Mouse (Mus musculus) ovary, postnatal 14 days (tissue): ENCODE results near the gene Ncoa3.
"Not testable (repeated sequence)": the region's sequence is repeated elsewhere in the genome, so short reads cannot be mapped to it uniquely, and the experiment has no call there.

Source experiments
- DNase-seq: peaks from one replicate; pipeline ENCODE4 v3.0.0; 2022; ENCODE audit warnings: low spot score

Gene Ncoa3

DNA sequence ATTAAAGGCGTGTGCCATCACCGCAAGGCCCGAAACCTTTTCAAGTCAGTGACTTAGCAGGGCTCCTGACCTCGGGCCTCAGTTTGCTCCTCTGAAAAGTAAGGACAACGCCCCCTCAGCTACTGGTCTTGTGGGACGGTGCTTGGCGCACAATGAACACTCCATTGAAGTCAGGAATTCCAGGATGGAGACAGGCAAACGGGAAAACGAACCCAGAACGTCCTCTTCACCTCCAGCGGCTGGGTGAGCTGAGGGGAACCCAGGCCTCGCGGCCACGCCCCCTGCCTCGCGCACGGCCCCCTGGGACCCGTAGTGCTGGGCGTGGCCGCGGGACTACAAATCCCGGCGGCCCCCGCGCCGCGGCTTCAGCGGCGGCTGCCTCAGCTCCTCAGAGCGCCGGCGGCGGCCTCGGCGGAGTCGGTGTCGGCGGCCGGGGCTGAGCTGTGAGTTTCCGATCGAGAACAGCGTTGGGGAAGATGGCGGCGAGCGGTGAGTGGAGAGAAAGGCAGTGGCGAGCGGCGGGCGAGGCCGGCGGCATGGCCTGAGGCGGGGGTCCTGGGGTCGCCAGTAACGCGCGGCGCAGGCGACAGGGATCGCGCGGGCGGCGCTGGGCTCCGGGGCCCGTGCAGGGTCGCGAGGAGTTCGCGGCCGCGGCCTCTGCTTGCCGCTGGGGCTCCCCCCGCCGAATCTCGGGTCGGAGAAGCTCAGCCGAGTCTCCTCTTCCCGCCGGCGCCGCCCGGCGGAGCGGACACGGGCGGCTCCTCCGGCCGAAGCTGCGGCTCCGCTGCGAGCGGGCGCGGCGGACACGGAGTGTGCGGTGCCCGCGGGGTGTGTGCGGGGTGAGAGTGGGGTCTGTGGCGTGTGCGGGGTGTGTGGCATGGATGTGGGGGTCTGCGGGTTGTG is at the start of gene Ncoa3:
Gene Ncoa3, plus strand, starts transcription at position 367 of the 903 bp plus-strand sequence.
- peak; percentile 85 for DNase-seq

DNA sequence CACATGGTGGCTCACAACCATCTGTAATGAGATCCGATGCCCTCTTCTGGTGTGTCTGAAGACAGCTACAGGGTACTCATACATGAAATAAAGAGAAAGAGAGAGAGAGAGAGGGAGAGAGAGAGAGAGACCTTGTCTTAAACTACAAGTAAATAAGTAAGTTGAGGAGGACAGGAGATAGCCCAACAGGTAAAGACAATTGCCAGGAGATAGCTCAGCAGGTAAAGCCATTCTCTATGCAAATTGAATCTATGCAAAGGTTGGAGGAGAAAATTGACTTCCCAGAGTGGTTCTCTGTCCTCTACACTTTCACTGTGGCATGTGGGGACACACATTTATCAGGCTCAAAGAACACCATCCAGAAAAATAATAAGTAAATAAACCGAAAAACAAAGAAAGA is 49.3 kb upstream of the Ncoa3 start:
- DNase-seq = no peak

DNA sequence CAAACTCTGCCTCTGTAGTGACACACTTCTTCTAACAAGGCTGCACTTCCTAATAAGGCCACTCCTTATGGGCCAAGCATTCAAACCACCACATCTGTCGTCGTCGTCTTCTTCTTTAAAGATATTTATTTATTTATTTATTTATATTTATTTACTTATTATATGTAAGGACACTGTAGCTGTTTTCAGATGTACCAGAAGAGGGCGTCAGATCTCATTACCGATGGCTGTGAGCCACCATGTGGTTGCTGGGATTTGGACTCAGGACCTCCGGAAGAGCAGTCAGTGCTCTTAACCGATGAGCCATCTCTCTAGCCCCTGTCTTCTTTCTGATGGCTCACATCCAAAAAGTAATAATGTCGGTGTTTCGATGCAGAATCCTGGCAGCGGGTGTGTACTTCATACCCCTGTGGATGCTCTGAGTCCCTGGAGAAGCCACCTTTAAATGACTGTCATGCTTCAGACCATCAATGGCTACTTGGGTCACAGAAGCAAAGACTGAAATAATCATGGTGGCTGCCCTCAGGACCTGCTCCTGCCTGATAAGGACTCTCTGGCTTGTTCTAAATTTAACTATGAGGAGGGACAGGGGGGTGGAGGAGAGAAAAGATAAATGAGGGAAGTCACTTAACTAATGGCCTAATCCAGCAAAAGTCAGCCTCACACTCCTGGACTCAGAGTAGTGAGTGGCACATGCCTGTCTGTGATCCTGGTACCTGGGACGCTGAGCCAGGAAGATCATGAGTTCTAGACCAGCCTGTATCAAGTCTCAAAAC is 47.7 kb upstream of the Ncoa3 start:
- no peak for DNase-seq

DNA sequence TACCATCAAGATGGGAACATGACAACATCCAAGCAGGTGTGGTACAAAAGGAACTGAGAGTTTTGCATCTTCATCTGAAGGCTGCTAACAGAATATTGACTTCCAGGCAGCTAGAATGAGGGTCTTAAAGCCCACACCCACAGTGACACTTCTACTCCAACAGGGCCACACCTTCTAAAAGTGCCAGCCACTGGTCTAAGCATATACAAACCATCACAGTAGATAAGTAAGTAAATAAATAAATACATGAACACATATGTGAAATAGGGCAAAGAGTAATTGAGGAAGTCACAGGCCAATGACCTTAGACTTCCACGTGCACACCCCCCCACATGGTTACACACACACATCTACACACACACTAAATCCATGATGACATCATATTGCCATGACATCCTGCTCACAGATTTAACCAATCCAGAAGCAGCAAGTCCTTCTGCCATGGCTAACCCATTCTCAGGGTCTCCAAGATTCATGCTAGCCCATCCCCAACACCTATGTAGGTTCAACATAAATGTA is 46.3 kb upstream of the Ncoa3 start:
- no peak for DNase-seq

DNA sequence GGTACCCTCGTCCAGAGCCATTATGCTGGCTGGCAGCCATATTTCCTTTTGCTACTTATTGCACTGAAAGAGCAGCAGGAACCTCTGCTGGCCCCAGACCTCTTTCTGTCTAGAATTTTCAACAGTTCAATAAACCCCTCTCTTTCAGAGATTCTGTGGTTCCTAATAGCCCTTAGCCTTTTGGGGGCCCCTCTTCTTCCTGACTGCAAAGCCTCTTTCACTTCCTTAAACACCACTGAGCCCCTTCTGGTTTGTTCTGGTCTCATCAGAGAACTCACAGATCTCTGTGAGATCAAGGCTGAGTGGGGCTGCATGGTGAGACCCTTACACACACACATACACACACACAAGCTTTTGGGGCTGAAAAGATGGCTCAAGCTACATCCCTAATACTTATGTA is 44.4 kb upstream of the Ncoa3 start:
- DNase-seq = no peak

DNA sequence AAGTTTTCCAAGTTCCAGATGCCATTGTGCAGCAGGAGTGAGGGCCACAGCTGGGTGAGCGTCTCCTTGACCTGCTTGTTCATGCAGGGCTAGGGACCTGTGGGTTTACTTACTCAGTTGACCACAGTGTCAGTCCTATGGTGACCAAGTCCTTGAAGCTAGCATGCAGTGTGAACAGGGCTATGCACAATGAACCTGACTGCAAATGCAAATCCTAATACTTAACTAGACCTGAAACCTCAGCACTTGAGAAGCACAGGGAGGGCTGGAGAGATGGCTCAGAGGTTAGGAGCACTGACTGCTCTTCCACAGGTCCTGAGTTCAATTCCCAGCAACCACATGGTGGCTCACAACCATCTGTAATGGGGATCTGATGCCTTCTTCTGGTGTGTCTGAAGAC is 43.7 kb upstream of the Ncoa3 start:
- not testable (repeated sequence) for DNase-seq

DNA sequence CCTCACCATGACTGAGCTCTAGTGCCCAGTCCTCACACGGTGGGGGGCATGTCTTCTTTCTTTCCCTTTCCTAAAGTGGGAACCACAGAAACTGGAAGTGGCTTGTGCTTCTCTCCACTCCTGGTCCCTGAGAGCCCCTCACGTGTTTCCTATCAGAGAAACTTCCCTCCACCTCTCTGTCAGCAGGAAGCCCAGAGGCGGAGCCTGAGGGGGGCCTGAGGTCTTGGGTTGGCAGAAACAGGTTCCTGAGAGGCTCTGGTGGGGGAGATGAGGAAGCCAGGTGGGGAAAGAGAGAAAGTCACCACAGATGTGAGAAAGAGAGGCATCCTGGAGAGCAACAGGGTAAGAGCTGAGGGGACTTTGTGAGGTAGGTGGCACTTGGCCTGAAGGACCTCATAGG is 42.7 kb upstream of the Ncoa3 start:
- DNase-seq = no peak

DNA sequence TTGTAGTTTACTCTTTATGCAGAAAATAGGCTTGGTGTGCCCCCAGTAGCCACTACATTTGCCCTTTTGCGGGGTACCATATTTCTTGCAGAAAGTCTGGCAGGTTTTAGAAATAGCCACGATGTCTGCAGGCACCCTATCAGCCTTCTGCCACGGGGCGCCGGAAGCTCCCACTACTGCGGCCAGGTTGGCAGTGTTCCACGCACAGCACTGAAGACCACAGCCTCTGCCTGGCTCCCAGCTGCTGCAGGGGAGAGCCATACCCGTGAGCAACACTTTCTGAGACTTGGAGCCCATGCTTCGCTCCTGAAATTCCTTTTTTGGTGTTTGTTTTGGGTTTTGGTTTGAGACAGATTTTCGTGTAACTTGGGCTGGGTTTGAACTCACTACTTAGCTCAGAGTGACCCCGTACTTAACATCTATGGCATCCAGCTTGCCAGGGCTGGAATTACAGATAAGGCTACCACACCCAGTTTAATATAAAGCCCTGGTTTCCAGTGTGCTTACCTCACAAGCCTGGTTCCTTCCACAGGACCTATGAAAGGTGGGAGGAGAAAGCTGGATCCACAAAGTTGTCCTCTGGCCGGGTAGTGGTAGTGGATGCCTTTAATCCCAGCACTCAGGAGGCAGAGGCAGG is 40.9 kb upstream of the Ncoa3 start:
- no peak for DNase-seq

DNA sequence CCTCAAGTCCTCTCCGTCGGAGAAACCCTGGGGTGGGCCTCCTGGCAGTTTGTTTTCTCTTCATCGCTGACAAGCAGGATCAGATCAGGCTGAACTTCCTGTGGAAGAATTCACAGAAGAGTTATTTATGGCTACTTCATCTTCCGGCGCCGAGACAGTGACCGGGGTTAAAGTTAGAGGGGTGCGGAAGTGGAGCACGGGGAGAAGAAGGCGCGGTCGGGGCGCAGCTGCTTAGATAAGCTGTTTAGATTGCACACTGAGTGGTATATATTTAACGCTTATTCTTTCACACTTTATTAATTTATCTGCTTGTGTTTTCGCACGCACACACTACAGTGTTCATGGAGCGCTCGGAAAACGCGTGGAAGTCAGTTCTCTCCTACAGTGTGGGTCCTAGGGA is 37.6 kb upstream of the Ncoa3 start:
- no peak for DNase-seq

DNA sequence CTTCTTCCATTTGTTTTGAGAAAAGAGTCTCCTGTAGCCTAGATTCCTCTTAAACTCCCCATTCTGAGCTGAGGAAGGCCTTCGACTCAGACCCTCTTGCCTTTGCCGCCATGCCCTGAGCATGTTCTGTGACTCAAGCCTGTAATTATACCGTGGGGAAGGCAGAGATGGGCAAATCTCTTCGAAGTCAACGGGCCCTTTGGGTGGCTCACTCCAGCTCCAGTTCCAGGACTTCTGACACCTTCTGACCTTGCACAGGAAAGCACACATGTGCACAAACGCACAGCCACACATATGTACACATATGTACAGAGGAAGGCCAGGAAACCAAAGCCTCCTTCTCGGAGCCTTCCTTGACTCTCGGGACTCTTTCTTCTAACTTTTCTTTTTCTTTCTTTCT is 37.0 kb upstream of the Ncoa3 start:
- no peak for DNase-seq

DNA sequence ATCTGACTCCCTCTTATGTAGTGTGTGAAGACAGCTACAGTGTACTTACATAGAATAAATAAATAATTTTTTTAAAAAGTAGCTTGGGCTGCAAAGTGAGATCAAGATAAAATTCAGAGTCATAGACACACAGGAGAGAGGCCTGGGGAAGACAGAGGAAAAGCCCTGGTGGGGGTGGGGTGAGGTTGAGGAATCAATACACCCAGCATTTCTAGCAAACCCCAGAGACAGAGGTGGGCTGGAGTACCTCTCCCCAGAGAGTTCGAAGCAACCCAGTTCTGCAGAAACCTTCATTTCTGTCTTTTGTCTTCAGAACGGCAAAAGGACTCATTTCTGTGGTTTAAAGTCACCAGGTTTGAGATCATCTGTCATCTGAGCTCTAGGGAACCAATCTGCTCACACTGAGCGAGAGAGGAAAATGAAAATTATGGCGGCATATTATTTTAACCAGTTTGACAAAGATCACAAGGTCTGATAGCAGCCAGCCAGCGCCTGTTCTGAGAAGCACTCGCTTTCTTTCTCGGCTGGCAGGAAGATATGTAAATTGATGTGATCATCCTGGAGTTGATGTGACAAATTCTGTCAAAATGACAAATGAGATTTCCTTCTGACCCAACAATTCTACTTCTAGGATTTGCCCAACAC is 36.2 kb upstream of the Ncoa3 start:
- DNase-seq = no peak

DNA sequence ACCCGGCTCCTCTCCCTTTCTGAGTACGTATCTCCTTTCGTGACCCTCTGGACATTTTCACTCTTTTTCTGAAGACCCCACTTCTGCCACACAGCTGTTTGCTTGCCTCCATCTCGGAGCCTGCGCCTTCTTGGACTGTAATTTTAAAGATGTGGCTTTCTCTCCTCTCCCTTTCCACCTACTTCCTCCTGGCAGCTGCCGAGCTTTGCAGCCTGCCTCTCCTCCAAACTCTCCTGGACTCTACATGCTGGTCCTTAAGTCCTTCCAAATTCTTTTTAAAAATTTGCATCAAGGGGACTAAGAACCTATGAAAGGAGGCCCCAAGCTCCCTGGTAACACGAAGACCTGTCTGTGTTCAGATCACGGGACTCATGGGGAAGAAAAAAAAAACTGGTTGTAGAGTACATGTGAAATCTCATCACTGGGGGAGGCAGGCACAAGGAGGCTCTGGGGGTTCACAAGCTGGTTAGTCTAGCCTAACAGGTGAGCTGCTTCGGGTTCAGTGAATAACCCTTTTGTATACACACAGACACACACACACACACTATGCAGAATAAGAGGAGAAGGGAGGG is 35.1 kb upstream of the Ncoa3 start:
- no peak for DNase-seq

DNA sequence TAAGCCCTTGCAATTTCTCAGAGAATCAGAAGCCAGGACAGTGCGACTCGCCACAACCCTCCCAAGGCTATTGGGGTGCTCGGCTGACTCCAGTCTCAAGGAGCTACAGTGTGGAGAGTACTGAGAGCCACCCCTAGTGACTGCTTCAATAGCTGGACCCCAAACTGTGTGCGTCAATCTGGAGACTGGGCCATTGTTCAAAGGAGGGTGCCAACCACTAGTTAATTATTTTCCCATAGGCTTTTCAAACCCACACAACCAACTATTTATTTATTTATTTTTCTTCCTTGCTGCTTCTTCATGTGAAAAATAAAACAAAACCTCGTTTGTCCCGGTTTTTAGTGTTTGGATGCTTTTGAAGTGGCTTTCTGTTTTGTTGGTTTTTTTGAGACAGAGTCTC is 33.9 kb upstream of the Ncoa3 start:
- DNase-seq = no peak

DNA sequence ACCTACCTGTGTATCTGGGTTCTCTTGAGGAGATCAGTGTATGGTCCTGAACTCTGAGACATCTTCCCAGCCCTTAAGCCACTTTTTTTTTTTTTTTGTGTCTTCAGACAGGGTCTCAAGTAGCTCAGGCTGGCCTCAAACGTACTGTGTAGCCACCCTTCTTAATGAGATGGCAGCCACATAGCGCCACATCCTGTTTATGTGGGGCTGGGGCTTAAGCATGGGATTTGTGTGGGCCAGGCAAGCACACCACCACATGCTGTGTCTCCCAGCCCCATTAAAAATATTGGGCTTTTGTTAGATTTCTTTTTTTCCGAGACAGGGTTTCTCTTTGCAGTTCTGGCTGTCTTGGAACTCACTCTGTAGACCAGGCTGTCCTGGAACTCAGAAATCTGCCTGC is 31.7 kb upstream of the Ncoa3 start:
- no peak for DNase-seq

DNA sequence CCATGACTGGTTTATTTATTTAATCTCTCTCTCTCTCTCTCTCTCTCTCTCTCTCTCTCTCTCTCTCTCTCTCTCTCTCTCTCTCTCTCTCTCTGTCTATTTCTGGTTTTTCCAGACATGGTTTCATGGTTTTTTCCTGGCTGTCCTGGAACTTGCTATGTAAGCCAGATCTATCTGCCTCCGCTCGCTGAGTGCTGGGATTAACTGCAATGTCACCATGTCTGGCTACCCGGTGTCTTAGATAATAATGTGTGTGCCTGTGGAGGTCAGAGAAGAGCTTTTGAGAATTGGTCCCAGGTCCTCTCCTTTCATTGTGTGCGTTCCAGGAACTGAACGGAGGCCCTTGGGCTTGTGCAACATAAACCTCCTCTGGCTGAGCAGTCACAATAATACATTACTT is 29.6 kb upstream of the Ncoa3 start:
- no peak for DNase-seq

DNA sequence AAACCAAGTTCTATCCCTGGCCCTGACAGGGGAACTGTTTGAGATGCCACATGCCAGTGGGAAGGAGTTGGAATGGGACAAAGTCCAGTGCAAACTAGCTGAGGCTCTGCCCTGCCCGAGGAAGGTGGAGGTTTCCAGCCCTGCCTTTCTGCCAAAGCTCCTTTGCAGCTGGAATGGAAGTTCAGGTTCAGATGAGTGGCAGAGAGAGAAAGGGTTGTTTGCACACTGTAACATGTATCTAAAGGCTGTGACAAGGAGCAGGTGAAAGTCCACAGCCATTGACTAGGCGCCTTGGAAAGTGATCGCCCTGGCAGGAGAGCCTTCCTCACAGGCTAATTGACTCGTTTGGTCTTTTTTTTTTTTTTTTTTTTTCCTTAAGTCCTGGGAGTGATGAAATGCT is 28.3 kb upstream of the Ncoa3 start:
- no peak for DNase-seq

DNA sequence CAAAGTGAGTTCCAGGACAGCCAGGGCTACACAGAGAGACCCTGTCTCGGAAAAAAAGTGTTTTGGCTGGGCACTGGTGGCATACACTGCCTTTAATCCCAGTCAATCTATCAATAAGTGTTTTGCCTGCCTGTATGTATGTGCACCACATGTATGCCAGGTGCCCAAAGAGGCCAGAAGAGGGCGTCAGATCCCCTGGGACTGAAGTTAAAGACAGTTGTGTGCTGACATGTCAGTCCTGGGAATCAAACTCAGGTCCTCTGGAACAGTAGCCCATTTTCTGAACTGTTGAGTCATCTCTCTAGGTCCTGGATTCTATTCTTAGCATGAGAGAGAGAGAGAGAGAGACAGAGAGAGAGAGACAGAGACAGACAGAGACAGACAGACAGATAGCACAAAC is 25.4 kb upstream of the Ncoa3 start:
- DNase-seq = no peak

DNA sequence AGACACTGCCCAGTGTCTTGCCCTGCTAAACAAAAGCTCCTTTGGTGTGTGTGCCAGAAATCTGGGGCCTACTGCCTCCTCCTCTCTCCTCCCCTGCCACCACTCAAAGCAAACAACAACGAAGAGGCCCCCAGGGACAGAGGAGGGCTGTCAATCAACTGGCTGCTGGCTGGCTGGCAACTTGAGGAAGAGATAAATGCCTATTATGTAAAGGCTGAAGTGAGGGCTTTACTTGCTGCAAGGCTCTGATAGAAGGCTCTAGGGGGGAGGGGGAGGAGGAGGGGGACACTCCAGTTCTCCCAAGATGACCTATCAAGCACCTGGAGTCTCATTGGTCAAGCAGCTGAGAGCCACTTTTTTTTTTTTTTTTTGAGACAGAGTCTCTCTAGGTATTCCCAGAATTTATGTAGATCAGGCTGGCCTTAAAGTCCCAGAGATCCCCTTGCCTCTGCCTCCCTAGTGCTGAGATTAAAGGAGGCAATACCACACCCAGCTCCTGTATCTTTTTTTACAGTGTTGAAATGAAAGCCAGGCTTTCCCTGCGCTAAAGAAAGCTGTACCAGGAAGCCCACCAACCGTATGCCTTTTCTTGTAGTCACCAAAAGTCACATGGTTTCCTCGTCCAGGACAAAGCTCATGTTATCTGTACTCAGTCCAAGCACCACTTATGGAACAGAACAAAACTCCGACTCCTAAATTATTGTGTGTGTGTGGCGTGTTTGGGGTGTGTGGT is 24.4 kb upstream of the Ncoa3 start:
- no peak for DNase-seq

DNA sequence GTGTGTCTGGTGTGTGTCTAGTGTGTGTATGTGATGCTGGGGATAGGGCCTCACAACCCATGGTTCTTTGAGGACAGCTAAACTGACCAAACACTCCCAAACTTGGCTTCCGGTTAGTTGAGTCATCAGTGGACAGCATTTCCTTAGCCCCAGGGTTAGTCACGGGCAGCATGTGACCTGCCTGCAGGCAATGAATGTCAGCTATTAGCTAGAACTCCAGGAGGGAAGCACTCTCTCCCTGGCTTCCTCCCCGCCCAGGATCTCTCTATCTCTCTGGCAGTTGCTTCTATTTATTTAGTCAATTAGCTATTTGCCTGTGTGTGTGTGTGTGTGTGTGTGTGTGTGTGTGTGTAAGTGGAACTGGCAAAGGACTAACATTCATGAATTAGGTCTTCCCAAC is 23.6 kb upstream of the Ncoa3 start:
- DNase-seq = no peak

DNA sequence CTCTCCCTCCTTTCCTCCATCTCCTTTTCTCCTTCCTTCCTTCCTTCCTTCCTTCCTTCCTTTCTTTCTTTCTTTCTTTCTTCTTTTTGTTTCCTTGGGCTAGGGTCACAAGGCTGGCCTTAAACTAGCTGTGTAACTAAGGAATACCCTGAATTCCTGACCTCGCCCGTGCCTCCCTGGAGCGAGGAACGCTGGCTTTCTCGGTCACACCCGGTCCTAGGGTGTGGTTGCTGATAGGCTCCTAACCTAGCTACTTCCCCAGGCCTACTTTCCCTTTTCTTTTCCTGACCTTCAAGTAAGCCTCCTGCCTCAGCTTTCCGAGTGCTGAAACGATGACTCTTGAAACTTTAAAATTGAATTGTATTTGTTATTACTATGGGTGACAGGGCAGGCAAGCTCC is 23.0 kb upstream of the Ncoa3 start:
- no peak for DNase-seq

DNA sequence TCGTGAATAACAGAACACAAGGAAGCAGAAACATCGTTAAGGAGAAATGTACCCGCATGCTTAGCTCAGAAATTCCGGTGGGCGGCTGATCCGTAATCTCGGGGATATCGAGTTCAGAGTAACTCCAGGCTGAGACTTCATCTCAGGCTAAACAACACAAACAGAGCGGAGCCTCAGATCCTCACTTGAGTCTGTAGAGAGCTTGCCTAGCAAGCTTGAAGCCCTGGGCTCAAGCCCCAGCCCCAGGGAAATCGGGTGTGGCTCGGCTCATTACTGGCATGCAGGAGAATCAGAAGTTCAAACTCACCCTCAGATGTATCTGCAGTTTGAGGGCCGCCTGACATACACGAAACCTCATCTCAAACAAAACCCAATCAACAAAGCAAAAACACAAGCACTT is 22.5 kb upstream of the Ncoa3 start:
- DNase-seq = no peak
